Mouse (Mus musculus) left cerebral cortex, adult 9 months (tissue): Measurements from ENCODE around the gene Arhgap11a.

Experiments used
- DNase-seq, 2 experiments: peaks; one replicate each; pipeline ENCODE4 v3.0.0; 2022; ENCODE audit warnings: low spot score in 2 of 2

The Arhgap11a gene

GRCm38 (mm10) chr2:113817681-113818606 is 30.5 kb downstream of the Arhgap11a start:
- DNase-seq: no peak

- no peak for DNase-seq
These were observed 40.8 kb downstream of the Arhgap11a start for GRCm38 (mm10) chr2:113807640-113808039.

- DNase-seq: no peak
These were observed 41.4 kb downstream of the Arhgap11a start for GRCm38 (mm10) chr2:113806851-113807577.

GRCm38 (mm10) chr2:113805765-113806164 is 42.7 kb downstream of the Arhgap11a start:
- no peak for DNase-seq

- DNase-seq: no peak
These were observed 44.7 kb downstream of the Arhgap11a start for GRCm38 (mm10) chr2:113803753-113804152.

GRCm38 (mm10) chr2:113800846-113801245 is 47.6 kb downstream of the Arhgap11a start:
- DNase-seq: no peak

- no peak for DNase-seq
These were observed 49.9 kb downstream of the Arhgap11a start for GRCm38 (mm10) chr2:113798605-113799004.

- no peak for DNase-seq
These were observed 53.3 kb downstream of the Arhgap11a start for GRCm38 (mm10) chr2:113795186-113795585.

GRCm38 (mm10) chr2:113793521-113793920 is 54.9 kb downstream of the Arhgap11a start:
- DNase-seq: no peak

GRCm38 (mm10) chr2:113788821-113789387 is 59.6 kb downstream of the Arhgap11a start:
- no peak for DNase-seq

GRCm38 (mm10) chr2:113787882-113788281 is 60.6 kb downstream of the Arhgap11a start:
- no peak for DNase-seq

- no peak for DNase-seq
These were observed 63.6 kb downstream of the Arhgap11a start for GRCm38 (mm10) chr2:113784851-113785250.

GRCm38 (mm10) chr2:113781521-113781920 is 66.9 kb downstream of the Arhgap11a start:
- DNase-seq: no peak
